Mouse (Mus musculus) intestine, embryonic 16.5 days (tissue): Measurements from ENCODE around the gene Cdt1. TPM values are rescaled to one million over a fixed set of nuclear protein-coding genes. Genes with fewer than 3 reads are reported as not detected.

Experiments
- ATAC-seq: fragments of 200-750 bp; cut with Nextera tagmentation; 2 replicates; pipeline ENCODE4 v1.8.0; 2017; ENCODE audit warnings: moderate TSS enrichment, moderate library complexity
- H3K27ac ChIP-seq: fragments of 300-500 bp; sonication (generic); 2 replicates; pipeline ENCODE4 v1.5.1; 2014; ENCODE audit warnings: mild to moderate bottlenecking, low read length
- H3K27me3 ChIP-seq: fragments of 300-500 bp; sonication (generic); replicated peaks from 2 replicates; pipeline ENCODE4 v1.6.1; 2014; ENCODE audit warnings: low read length, control low read depth, mixed read lengths; ENCODE audit not compliant: control insufficient read depth, insufficient read depth
- H3K36me3 ChIP-seq: fragments of 300-500 bp; sonication (generic); 2 replicates; pipeline ENCODE4 v1.6.1; 2014; ENCODE audit warnings: low read length, control low read depth; ENCODE audit not compliant: control insufficient read depth, insufficient read depth
- H3K4me1 ChIP-seq: fragments of 300-500 bp; sonication (generic); 2 replicates; pipeline ENCODE4 v1.6.1; 2014; ENCODE audit warnings: low read length, control low read depth, mixed read lengths; ENCODE audit not compliant: control insufficient read depth, insufficient read depth
- H3K4me2 ChIP-seq: fragments of 300-500 bp; sonication (generic); 2 replicates; pipeline ENCODE4 v1.6.1; 2014; ENCODE audit warnings: low read depth, low read length, control low read depth
- H3K4me3 ChIP-seq: fragments of 300-500 bp; sonication (generic); 2 replicates; pipeline ENCODE4 v1.5.1; 2014; ENCODE audit warnings: mild to moderate bottlenecking, low read length
- H3K9ac ChIP-seq: fragments of 300-500 bp; sonication (generic); 2 replicates; pipeline ENCODE4 v1.6.1; 2014; ENCODE audit warnings: low read depth, low read length
- H3K9me3 ChIP-seq: fragments of 300-500 bp; sonication (generic); 2 replicates; pipeline ENCODE4 v1.6.1; 2016; ENCODE audit warnings: low read length, control low read depth; ENCODE audit not compliant: control insufficient read depth
- WGBS: fragments of 180-500 bp; shearing (Covaris S2); extraction: QIAGEN DNeasy Blood & Tissue Kit; methylation state at CpG from one replicate; pipeline ENCODE4 v1.1.7; 2014; 5-methylcytosine and 5-hydroxymethylcytosine counted together
- polyA plus RNA-seq: library from polyadenylated mRNA; unstranded; fragments of >200 nt; fragmentation: Nextera tagmentation; extraction: Ambion mirVana; gene quantifications from 2 replicates; pipeline ENCODE4 v1.2.1, GENCODE M21; 2015

Cdt1 gene
- polyA plus RNA-seq, 1 experiment from 2014 or later, result 40.0 TPM

- ATAC-seq, result no peak
- H3K27me3 ChIP-seq, result no peaks in the 10 kb centered on the region
- H3K9me3 ChIP-seq, result no peaks in the 10 kb centered on the region
- H3K4me2 ChIP-seq, result no peak overlapping the region
- H3K36me3 ChIP-seq, result no peaks in the 10 kb centered on the region
- no peak overlapping the region for H3K9ac ChIP-seq
- WGBS, result 64% methylated on average over 12 of the region's 12 CpGs
- no peak overlapping the region for H3K4me3 ChIP-seq
- no peak overlapping the region for H3K27ac ChIP-seq
- H3K4me1 ChIP-seq, result no peaks in the 10 kb centered on the region
Measured at GRCm38 (mm10) chr8:122593240-122593639, 25.4 kb downstream of the Cdt1 start.

- no peak overlapping the region for H3K27ac ChIP-seq
- no peaks in the 10 kb centered on the region for H3K9me3 ChIP-seq
- H3K4me2 ChIP-seq, result no peak overlapping the region
- H3K4me1 ChIP-seq, result no peaks in the 10 kb centered on the region
- no peaks in the 10 kb centered on the region for H3K27me3 ChIP-seq
- 81% methylated on average over 19 of the region's 19 CpGs for WGBS
- H3K36me3 ChIP-seq, result no peaks in the 10 kb centered on the region
- H3K4me3 ChIP-seq, result no peak overlapping the region
- no peak overlapping the region for H3K9ac ChIP-seq
- no peak for ATAC-seq
Measured at GRCm38 (mm10) chr8:122593783-122594507, 26.1 kb downstream of the Cdt1 start.

DNA sequence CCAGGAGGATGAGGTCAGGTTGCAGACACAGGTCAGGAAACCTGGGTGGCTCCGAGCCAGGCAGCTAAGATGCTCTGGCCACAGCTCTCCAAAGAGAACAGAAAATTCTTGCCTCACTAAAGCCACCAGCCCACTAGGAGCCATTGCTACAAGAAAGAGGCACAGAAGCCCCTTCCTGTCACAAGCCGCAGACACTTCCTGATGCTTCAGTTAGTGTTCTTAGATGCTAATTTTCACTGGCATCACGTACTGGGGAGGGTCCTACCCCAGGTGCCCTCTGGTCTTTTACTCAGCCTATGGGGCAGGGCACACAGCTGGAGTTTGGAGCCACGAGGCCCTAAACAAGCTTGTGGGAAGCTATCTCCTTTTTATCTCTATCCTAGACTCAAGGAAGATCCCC lies 28.2 kb downstream of the Cdt1 start:
- ATAC-seq, result no peak
- 74% methylated on average over 4 of the region's 4 CpGs for WGBS
- H3K27ac ChIP-seq, result no peak overlapping the region
- no peaks in the 10 kb centered on the region for H3K4me1 ChIP-seq
- no peak overlapping the region for H3K4me2 ChIP-seq
- no peak overlapping the region for H3K4me3 ChIP-seq
- H3K36me3 ChIP-seq, result no peaks in the 10 kb centered on the region
- no peaks in the 10 kb centered on the region for H3K27me3 ChIP-seq
- H3K9ac ChIP-seq, result no peak overlapping the region
- no peaks in the 10 kb centered on the region for H3K9me3 ChIP-seq

DNA sequence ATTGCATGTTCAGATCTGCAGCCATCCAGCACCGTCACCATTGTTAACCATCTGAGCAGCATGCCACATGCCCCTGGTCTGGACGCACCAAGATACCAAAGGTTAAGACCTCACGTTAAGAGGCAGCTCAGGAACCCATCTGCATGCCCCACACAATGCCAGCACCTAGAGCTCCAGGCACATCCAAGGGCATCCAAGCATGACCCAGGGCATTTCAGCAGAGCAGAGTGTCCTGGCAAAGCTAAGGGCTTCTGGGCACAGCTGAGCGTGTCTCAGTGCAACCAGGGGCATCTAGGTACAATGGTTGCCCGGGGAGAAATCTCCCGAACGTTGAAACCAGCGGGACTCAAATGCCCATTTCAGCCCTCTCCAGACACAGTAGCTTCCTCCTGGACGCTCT lies 32.9 kb downstream of the Cdt1 start:
- Histone ChIP-seq H3K9me3 (no peaks in the 10 kb centered on the region), H3K4me2 (no peak overlapping the region), H3K9ac (no peak overlapping the region), H3K4me3 (no peak overlapping the region), H3K36me3 (no peaks in the 10 kb centered on the region), H3K27ac (no peak overlapping the region), H3K27me3 (no peaks in the 10 kb centered on the region), H3K4me1 (no peaks in the 10 kb centered on the region)
- 95% methylated on average over 9 of the region's 9 CpGs for WGBS
- no peak for ATAC-seq

DNA sequence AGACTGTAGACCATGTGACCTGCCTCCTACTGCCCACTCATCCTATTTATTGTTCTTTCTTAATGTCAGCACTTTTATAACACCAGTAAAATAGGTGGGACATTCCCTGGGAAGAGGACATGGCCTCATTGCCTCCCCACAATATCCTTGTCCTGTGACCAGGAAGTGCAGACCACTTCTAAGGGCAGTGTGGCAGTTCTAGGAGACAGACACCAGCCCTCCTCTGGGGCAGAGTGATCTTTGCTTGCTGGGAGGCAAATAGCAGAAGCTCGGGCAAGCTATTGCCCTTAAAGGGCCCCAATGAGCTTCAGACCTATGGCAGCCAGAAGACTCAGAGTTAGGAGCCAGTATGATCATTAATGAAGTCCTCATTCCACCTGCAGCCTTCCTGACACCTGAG lies 36.8 kb downstream of the Cdt1 start:
- Histone ChIP-seq H3K9me3 (no peaks in the 10 kb centered on the region), H3K27ac (peak overlapping the region; percentile 66), H3K27me3 (no peaks in the 10 kb centered on the region), H3K4me2 (no peak overlapping the region), H3K36me3 (no peaks in the 10 kb centered on the region), H3K4me1 (no peaks in the 10 kb centered on the region), H3K4me3 (no peak overlapping the region), H3K9ac (no peak overlapping the region; the same call in 1 of the 2 replicates)
- peak; percentile 75 for ATAC-seq
- 33% methylated on average over 1 of the region's 1 CpGs for WGBS

DNA sequence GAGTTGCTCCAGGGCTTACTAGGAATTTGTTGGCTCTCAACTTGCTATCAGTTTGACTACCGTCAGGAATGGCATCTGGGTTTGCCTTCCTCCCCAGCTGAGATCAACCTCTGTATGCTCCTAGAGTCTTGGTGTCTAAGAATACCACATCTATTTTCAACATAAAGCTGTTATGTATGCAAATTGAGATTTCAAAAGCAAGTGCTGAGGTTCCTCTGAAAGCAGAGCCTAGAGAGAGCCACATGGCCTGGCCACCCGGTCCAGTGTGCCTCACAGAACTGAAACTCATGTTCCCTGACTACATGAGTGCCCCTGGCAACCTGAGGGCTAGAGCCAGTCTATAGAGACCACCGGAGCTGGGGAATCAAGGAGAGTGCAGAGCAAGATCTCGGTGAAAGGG lies 37.6 kb downstream of the Cdt1 start:
- WGBS, result 77% methylated on average over 4 of the region's 4 CpGs
- H3K9me3 ChIP-seq, result no peaks in the 10 kb centered on the region
- ATAC-seq, result no peak
- no peak overlapping the region for H3K4me3 ChIP-seq
- no peak overlapping the region; the same call in 1 of the 2 replicates for H3K27ac ChIP-seq
- no peak overlapping the region for H3K9ac ChIP-seq
- no peak overlapping the region for H3K4me2 ChIP-seq
- peaks cover 3% of the 10 kb centered on the region for H3K4me1 ChIP-seq
- H3K27me3 ChIP-seq, result no peaks in the 10 kb centered on the region
- H3K36me3 ChIP-seq, result no peaks in the 10 kb centered on the region

DNA sequence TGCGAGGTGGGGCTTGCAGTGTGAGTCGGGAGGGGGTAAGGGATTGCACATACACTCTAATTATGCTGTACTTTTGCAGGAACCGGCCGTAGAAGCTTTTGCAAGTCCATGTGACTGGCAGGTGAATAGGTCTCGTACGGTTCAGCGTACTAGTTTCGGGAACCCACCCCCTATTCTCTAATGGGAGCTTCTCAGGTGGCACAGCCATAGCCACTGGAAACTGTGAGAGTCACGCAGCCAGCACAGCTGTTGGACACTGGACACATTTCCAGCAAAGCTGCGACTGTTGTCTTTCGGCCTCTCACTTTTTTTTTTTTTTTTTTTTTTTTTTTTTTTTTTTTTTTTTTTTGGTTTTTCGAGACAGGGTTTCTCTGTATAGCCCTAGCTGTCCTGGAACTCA lies 39.0 kb downstream of the Cdt1 start:
- peaks cover 8% of the 10 kb centered on the region for H3K4me1 ChIP-seq
- ATAC-seq, result no peak
- no peak overlapping the region for H3K27ac ChIP-seq
- H3K36me3 ChIP-seq, result no peaks in the 10 kb centered on the region
- no peaks in the 10 kb centered on the region for H3K27me3 ChIP-seq
- no peak overlapping the region for H3K4me3 ChIP-seq
- 86% methylated on average over 11 of the region's 12 CpGs for WGBS
- no peaks in the 10 kb centered on the region for H3K9me3 ChIP-seq
- H3K4me2 ChIP-seq, result no peak overlapping the region
- H3K9ac ChIP-seq, result no peak overlapping the region

- WGBS, result 57% methylated on average over 4 of the region's 4 CpGs
- no peaks in the 10 kb centered on the region for H3K9me3 ChIP-seq
- peak overlapping the region; percentile 82 for H3K4me2 ChIP-seq
- no peak overlapping the region for H3K27ac ChIP-seq
- no peaks in the 10 kb centered on the region for H3K27me3 ChIP-seq
- no peak overlapping the region for H3K4me3 ChIP-seq
- H3K9ac ChIP-seq, result peak overlapping the region; percentile 85; the same call in 1 of the 2 replicates
- peaks cover 4% of the 10 kb centered on the region; the same call in 1 of the 2 replicates for H3K36me3 ChIP-seq
- ATAC-seq, result no peak
- peaks cover 17% of the 10 kb centered on the region for H3K4me1 ChIP-seq
Measured at GRCm38 (mm10) chr8:122610209-122610608, 42.4 kb downstream of the Cdt1 start.

- Histone ChIP-seq H3K27me3 (no peaks in the 10 kb centered on the region), H3K4me1 (peaks cover 18% of the 10 kb centered on the region), H3K36me3 (peaks cover 4% of the 10 kb centered on the region; the same call in 1 of the 2 replicates), H3K9ac (peak overlapping the region; percentile 85), H3K4me3 (peak overlapping the region; percentile 73), H3K9me3 (no peaks in the 10 kb centered on the region), H3K4me2 (peak overlapping the region; percentile 82), H3K27ac (peak overlapping the region; percentile 78)
- ATAC-seq, result peak; percentile 63; the same call in 1 of the 2 replicates
- 6% methylated on average over 20 of the region's 20 CpGs for WGBS
Measured at GRCm38 (mm10) chr8:122610612-122611277, 42.9 kb downstream of the Cdt1 start.
